Mouse (Mus musculus): ENCODE results near the gene Ppfia3.
"Not testable (repeated sequence)": the region's sequence is repeated elsewhere in the genome, so short reads cannot be mapped to it uniquely, and the experiment has no call there.

Ppfia3 gene

GRCm38 (mm10) chr7:45376057-45376456 lies 9.2 kb upstream of the Ppfia3 start:
- no peak for DNase-seq

- no peak for DNase-seq
These were observed 7.8 kb upstream of the Ppfia3 start for GRCm38 (mm10) chr7:45374620-45375019.

- DNase-seq: no peak
These were observed 5.6 kb upstream of the Ppfia3 start for GRCm38 (mm10) chr7:45372371-45372770.

GRCm38 (mm10) chr7:45370475-45371311 lies 3.9 kb upstream of the Ppfia3 start, which contains the start of gene Lin7b:
Gene Lin7b, minus strand, starts transcription at chr7:45370583.
- DNase-seq: peak; percentile 91

- no peak for DNase-seq
These were observed 3.1 kb upstream of the Ppfia3 start for GRCm38 (mm10) chr7:45369836-45370474.

- no peak for DNase-seq
These were observed 2.4 kb upstream of the Ppfia3 start for GRCm38 (mm10) chr7:45369022-45369745.

- no peak for DNase-seq
These were observed 1.4 kb upstream of the Ppfia3 start for GRCm38 (mm10) chr7:45368178-45368577.

- DNase-seq: peak; percentile 96
These were observed 431 bp upstream of the Ppfia3 start for GRCm38 (mm10) chr7:45367020-45367880.

- DNase-seq: peak; percentile 34
These were observed 822 bp downstream of the Ppfia3 start for GRCm38 (mm10) chr7:45365742-45366651.

- DNase-seq: no peak
These were observed 2.8 kb downstream of the Ppfia3 start for GRCm38 (mm10) chr7:45363983-45364382.

- peak; percentile 31 for DNase-seq
These were observed 4.0 kb downstream of the Ppfia3 start for GRCm38 (mm10) chr7:45362801-45363200.

GRCm38 (mm10) chr7:45361243-45361804 lies 5.5 kb downstream of the Ppfia3 start:
- peak; percentile 68 for DNase-seq

- DNase-seq: no peak
These were observed 6.3 kb downstream of the Ppfia3 start for GRCm38 (mm10) chr7:45360404-45361125.

- not testable (repeated sequence) for DNase-seq
These were observed 7.7 kb downstream of the Ppfia3 start for GRCm38 (mm10) chr7:45359081-45359480.

GRCm38 (mm10) chr7:45356087-45356486 lies 10.7 kb downstream of the Ppfia3 start:
- DNase-seq: no peak

GRCm38 (mm10) chr7:45355318-45356020 lies 11.3 kb downstream of the Ppfia3 start:
- no peak for DNase-seq

- DNase-seq: no peak
These were observed 13.8 kb downstream of the Ppfia3 start for GRCm38 (mm10) chr7:45353041-45353440.

- DNase-seq: no peak
These were observed 19.9 kb downstream of the Ppfia3 start for GRCm38 (mm10) chr7:45346905-45347304.

GRCm38 (mm10) chr7:45343543-45343942 lies 23.3 kb downstream of the Ppfia3 start:
- DNase-seq: no peak

GRCm38 (mm10) chr7:45342081-45342480 lies 24.7 kb downstream of the Ppfia3 start:
- DNase-seq: no peak
